Mouse (Mus musculus) intestine, postnatal 0 days (tissue): ENCODE measurements at regions not wholly inside any gene's neighbourhood (a gene's known extent, or its start where the extent isn't known, plus 50 kb on each side); places are given as distances from the start of the nearest gene placed in this dataset.

Experiments used
- ATAC-seq: fragments of 200-750 bp; cut with Nextera tagmentation; 2 replicates; pipeline ENCODE4 v1.8.0; 2017; ENCODE audit warnings: mild to moderate bottlenecking, moderate TSS enrichment, moderate library complexity
- H3K27ac ChIP-seq: fragments of 300-500 bp; sonication (generic); 2 replicates; pipeline ENCODE4 v1.5.1; 2014; ENCODE audit warnings: mild to moderate bottlenecking, low read depth, low read length, moderate library complexity
- H3K27me3 ChIP-seq: fragments of 300-500 bp; sonication (generic); replicated peaks from 2 replicates; pipeline ENCODE4 v1.6.1; 2014; ENCODE audit warnings: low read length, mixed read lengths; ENCODE audit not compliant: control insufficient read depth, insufficient read depth
- H3K36me3 ChIP-seq: fragments of 300-500 bp; sonication (generic); 2 replicates; pipeline ENCODE4 v1.6.1; 2014; ENCODE audit warnings: mild to moderate bottlenecking, moderate library complexity; ENCODE audit not compliant: control insufficient read depth, insufficient read depth
- H3K4me1 ChIP-seq: fragments of 300-500 bp; sonication (generic); replicated peaks from 2 replicates; pipeline ENCODE4 v1.6.1; 2014; ENCODE audit warnings: antibody characterized with exemption, low read length, mixed read lengths; ENCODE audit not compliant: control insufficient read depth, insufficient read depth
- H3K4me2 ChIP-seq: fragments of 300-500 bp; sonication (generic); replicated peaks from 2 replicates; pipeline ENCODE4 v1.6.1; 2014; ENCODE audit warnings: low read depth, mild to moderate bottlenecking, moderate library complexity
- H3K4me3 ChIP-seq: fragments of 300-500 bp; sonication (generic); 2 replicates; pipeline ENCODE4 v1.5.1; 2014; ENCODE audit warnings: low read depth, low read length
- H3K9ac ChIP-seq: fragments of 300-500 bp; sonication (generic); 2 replicates; pipeline ENCODE4 v1.6.1; 2014; ENCODE audit warnings: mild to moderate bottlenecking, low read depth, low read length
- H3K9me3 ChIP-seq: fragments of 300-500 bp; sonication (generic); 2 replicates; pipeline ENCODE4 v1.6.1; 2016; ENCODE audit warnings: mixed run types; ENCODE audit not compliant: control insufficient read depth
- CTCF ChIP-seq: sonication (generic); IDR thresholded peaks from 2 replicates; pipeline ENCODE4 v1.5.1; 2016; ENCODE audit warnings: low read depth, mild to moderate bottlenecking, control low read depth, antibody characterized with exemption, moderate library complexity
- WGBS: fragments of 180-500 bp; shearing (Covaris S2); extraction: QIAGEN DNeasy Blood & Tissue Kit; methylation state at CpG from one replicate; pipeline ENCODE4 v1.1.7; 2014; 5-methylcytosine and 5-hydroxymethylcytosine counted together

DNA sequence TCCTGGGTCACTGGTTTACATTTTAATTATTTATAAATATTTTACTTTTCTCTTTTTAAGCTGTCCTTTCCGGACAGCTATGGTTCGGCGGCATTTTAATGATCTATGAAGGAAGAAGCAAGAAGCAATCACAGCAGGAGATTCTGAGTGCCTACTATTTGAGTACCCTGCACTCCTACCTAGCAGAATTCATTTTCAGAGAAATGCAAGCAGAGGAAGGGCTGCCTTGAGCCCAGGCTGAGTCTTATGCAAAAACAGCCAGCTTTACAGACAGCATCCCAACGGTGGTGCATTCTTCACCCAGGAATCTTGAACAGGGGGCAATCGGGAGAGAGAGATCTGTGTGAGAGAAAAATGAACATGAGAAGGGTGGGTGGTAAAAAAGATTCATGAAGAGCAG, 97.7 kb upstream of the Ankrd1 start:
- Histone ChIP-seq H3K27me3 (no peaks in the 10 kb centered on the region), H3K9ac (no peak overlapping the region), H3K27ac (no peak overlapping the region), H3K9me3 (no peaks in the 10 kb centered on the region), H3K36me3 (no peaks in the 10 kb centered on the region), H3K4me2 (no peak overlapping the region), H3K4me3 (no peak overlapping the region), H3K4me1 (no peaks in the 10 kb centered on the region)
- no peak for ATAC-seq
- 68% methylated on average over 5 of the region's 5 CpGs for WGBS
- TF ChIP-seq CTCF = no peak

DNA sequence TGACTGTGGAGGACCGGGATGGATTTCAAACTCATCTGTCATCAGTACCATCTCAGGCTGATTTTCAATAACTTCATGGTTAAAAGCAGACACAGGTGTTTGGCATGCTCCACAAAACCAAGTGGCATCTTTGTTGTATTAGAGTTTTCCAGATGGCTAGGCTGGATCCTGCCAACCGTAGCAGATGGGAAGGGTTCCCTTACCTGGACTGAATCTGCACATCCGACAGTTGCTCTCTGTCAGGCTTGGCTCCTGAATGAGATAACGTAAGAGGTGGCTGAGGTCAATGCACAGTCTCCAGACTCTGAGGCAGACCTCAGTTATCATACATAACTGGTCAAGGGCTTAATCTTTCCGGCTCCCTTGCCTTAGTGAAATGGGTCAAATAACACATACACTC, 99.0 kb upstream of the Ankrd1 start:
- Histone ChIP-seq H3K4me3 (no peak overlapping the region), H3K4me1 (no peaks in the 10 kb centered on the region), H3K36me3 (no peaks in the 10 kb centered on the region), H3K9ac (no peak overlapping the region), H3K9me3 (no peaks in the 10 kb centered on the region), H3K27me3 (no peaks in the 10 kb centered on the region), H3K27ac (no peak overlapping the region), H3K4me2 (no peak overlapping the region)
- no peak for ATAC-seq
- WGBS = 90% methylated on average over 5 of the region's 5 CpGs
- no peak for TF ChIP-seq CTCF

DNA sequence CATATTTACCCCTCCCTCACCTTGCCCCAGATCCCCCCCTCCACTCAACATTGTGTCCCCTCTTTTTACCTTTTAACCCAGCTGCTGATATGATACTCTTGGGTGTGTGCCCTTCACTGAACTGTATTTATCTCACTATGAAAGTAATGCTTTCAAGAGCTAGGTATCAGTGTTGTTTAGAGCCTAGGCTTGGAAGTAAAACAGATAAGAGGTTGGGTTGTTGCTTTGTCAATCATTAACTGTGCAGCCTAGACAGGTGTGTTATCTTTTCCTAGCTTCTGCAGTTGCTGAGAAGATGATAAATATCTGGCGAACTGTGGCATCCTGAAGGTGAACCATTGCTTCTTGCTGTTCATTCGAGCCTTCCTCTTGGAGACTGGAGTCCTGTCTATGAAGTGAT, 101.2 kb upstream of the Ankrd1 start:
- H3K4me3 ChIP-seq = no peak overlapping the region
- H3K4me2 ChIP-seq = no peak overlapping the region
- no peaks in the 10 kb centered on the region for H3K36me3 ChIP-seq
- no peaks in the 10 kb centered on the region for H3K27me3 ChIP-seq
- H3K27ac ChIP-seq = no peak overlapping the region
- H3K9ac ChIP-seq = no peak overlapping the region
- 28% methylated on average over 2 of the region's 2 CpGs for WGBS
- ATAC-seq = 0 out of 2 replicates have a peak, but pooled peaks have one; percentile 43
- TF ChIP-seq CTCF = no peak
- no peaks in the 10 kb centered on the region for H3K4me1 ChIP-seq
- no peaks in the 10 kb centered on the region for H3K9me3 ChIP-seq

DNA sequence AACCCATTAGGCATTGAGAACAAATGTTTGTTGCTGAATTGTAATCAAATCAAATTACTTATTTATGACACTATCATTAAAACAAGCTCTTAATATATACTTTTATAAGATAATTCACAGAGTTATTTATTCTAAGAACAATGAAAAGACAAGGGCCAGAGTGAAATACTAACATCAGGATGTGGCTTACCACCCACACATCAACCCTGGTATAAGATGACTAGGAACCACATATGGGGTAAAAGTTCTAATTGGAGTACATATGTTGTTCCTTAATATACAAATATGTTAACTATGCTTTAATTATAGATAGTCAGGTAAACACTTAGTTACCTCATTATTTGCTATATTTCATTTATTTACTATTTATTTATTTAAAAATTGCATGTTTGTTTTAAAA, 101.7 kb upstream of the Ankrd1 start:
- H3K27ac ChIP-seq = no peak overlapping the region
- H3K9ac ChIP-seq = no peak overlapping the region
- TF ChIP-seq CTCF = no peak
- H3K36me3 ChIP-seq = no peaks in the 10 kb centered on the region
- no peaks in the 10 kb centered on the region for H3K9me3 ChIP-seq
- H3K4me2 ChIP-seq = no peak overlapping the region
- no peaks in the 10 kb centered on the region for H3K4me1 ChIP-seq
- H3K4me3 ChIP-seq = no peak overlapping the region
- ATAC-seq = no peak
- no peaks in the 10 kb centered on the region for H3K27me3 ChIP-seq

DNA sequence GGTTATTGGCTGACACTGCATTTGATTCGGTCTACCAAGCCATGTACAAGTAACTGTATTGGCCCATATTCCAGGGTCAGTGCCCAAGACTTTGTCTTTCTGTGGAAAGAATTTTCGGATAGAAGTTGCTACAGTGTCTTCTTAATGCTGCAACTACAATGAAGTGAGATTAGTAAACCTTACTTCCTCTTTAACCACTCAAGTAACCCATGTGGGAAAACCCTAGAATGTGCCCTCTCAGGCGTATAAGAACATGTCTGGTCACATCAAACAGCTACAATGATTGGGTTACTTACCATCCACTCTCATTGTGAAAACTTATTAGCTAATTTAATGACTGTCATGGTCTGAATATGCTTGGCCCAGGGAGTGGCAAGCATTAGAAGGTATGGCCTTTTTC, 102.3 kb upstream of the Ankrd1 start:
- Histone ChIP-seq H3K27ac (no peak overlapping the region), H3K27me3 (no peaks in the 10 kb centered on the region), H3K4me2 (no peak overlapping the region), H3K9me3 (no peaks in the 10 kb centered on the region), H3K9ac (no peak overlapping the region), H3K36me3 (no peaks in the 10 kb centered on the region), H3K4me3 (no peak overlapping the region), H3K4me1 (no peaks in the 10 kb centered on the region; the same call in 1 of the 2 replicates)
- no peak for TF ChIP-seq CTCF
- ATAC-seq = no peak
- WGBS = 84% methylated on average over 3 of the region's 3 CpGs

DNA sequence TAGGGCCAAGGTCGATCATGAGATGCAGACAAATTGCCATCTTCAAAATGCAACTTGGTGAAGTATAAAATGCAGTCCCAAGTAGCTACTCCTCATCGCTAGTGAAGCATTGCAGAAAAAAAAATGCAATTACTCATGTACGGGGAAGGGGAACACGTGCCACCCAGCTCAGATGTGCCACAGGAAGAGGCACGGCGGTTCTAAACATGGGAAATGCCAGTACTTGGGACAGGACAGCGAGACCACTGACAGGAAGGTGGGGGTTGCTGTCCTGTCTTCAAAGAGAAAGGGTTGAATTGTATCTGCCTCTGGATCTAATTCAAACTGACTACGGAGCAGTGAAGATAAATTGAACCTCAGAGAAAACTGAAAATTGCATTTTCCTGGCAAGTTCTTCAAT, 104.6 kb upstream of the Ankrd1 start:
- no peak for ATAC-seq

DNA sequence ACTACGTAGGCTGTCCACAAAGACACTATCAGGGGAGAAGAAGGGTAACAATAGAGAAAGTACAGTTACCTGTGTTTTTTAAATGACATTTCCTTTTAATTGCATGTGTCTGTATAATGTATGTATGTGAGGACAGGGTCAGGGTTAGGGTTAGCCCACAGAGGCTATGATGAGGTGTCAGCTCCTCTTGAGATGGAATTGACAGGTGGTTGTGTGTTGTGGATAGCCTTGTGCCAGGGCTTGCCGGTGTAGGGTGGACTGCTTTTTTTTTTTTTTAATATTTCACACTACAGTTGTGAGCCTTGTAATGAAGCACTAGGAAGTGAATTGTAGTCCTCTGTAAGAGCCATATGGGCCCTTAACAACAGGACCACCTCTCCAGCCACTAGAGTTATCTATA, 105.7 kb upstream of the Ankrd1 start:
- H3K4me1 ChIP-seq = no peaks in the 10 kb centered on the region; the same call in 1 of the 2 replicates

More for the DNA sequence above, 104.6 kb upstream of the Ankrd1 start:
- Histone ChIP-seq H3K4me2 (no peak overlapping the region), H3K36me3 (no peaks in the 10 kb centered on the region), H3K9ac (no peak overlapping the region), H3K27me3 (no peaks in the 10 kb centered on the region), H3K4me3 (no peak overlapping the region), H3K9me3 (no peaks in the 10 kb centered on the region), H3K27ac (no peak overlapping the region), H3K4me1 (no peaks in the 10 kb centered on the region; the same call in 1 of the 2 replicates)
- no peak for TF ChIP-seq CTCF
- 62% methylated on average over 8 of the region's 8 CpGs for WGBS

More for the DNA sequence above, 105.7 kb upstream of the Ankrd1 start:
- H3K27me3 ChIP-seq = no peaks in the 10 kb centered on the region
- no peaks in the 10 kb centered on the region for H3K36me3 ChIP-seq
- TF ChIP-seq CTCF = no peak
- no peak overlapping the region for H3K9ac ChIP-seq
- 98% methylated on average over 2 of the region's 2 CpGs for WGBS
- H3K4me2 ChIP-seq = no peak overlapping the region
- H3K4me3 ChIP-seq = no peak overlapping the region
- H3K9me3 ChIP-seq = no peaks in the 10 kb centered on the region
- ATAC-seq = no peak
- no peak overlapping the region for H3K27ac ChIP-seq
